Mouse (Mus musculus) testis, adult 2 months (tissue): ENCODE results near the gene Acbd6.

Experiments used
- CTCF ChIP-seq: fragments of 200-500 bp; IDR thresholded peaks from 2 replicates; pipeline ENCODE4 v1.5.1; 2012; ENCODE audit warnings: low read depth, mild to moderate bottlenecking, inconsistent platforms, low read length, moderate library complexity; ENCODE audit not compliant: control insufficient read depth, insufficient read depth, insufficient replicate concordance
- POLR2A ChIP-seq: fragments of 200-500 bp; IDR thresholded peaks from 2 replicates; pipeline ENCODE4 v1.6.1; 2012; ENCODE audit warnings: low read depth, mild to moderate bottlenecking, inconsistent platforms, low read length, moderate library complexity; ENCODE audit not compliant: control insufficient read depth

- no peak for TF ChIP-seq CTCF
- TF ChIP-seq POLR2A, result no peak
Observed at GRCm38 (mm10) chr1:155528405-155529119, 29.4 kb upstream of the Acbd6 start.
